Mouse (Mus musculus) gastrocnemius, postnatal 14 days (tissue): ENCODE data around the gene Spock2. TPM values are rescaled to one million over a fixed set of nuclear protein-coding genes. Genes with fewer than 3 reads are reported as not detected.

Source experiments
- DNase-seq: peaks from one replicate; pipeline ENCODE4 v3.0.0; 2021; ENCODE audit warnings: mixed read lengths
- intact Hi-C: fragments of 180-260 bp; cut with DNase I; formaldehyde crosslinking; loops from one replicate; pipeline ENCODE4 v1.15.1; 2025; ENCODE audit warnings: low total_unique reads
- long read RNA-seq, 2 experiments: library from polyadenylated mRNA; stranded (forward); transcript quantifications; one replicate each; pipeline ENCODE4 v2.0.0; 2021
- total RNA-seq, 2 experiments: library from RNA; stranded (reverse); gene quantifications; 2 replicates each; pipeline ENCODE4 v1.2.3; 2021

Spock2 gene
- 10 to 100 TPM in 1 of 2 experiments, 1 to 10 TPM in 1; 6.2 to 10.5 TPM for total RNA-seq
- long read RNA-seq, experiment 1, partial matches to known transcripts = 6 of 6 reads
- long read RNA-seq, experiment 1, other reads (novel, unspliced or antisense) = 0 of 6 reads
- long read RNA-seq, experiment 2, partial matches to known transcripts = 2 of 2 reads
- long read RNA-seq, experiment 2, other reads (novel, unspliced or antisense) = 0 of 2 reads

GRCm38 (mm10) chr10:60106146-60106530 lies at the start of gene Spock2:
TSS of gene Spock2 (plus strand) at chr10:60106219.
- DNase-seq = peak; percentile 38
- intact Hi-C loops = no loop called here

- no peak for DNase-seq
These were observed 43.8 kb upstream of the Spock2 start for GRCm38 (mm10) chr10:60062173-60062572.

GRCm38 (mm10) chr10:60062931-60063330 lies 43.1 kb upstream of the Spock2 start:
- intact Hi-C loops = loop anchor here (5.0 kb wide), 1 partner anchor 41 kb away; no protein-coding TSS in a partner anchor
- no peak for DNase-seq

More at GRCm38 (mm10) chr10:60062173-60062572, 43.8 kb upstream of the Spock2 start:
- intact Hi-C loops = loop anchor here (5.0 kb wide), 1 partner anchor 40 kb away; no protein-coding TSS in a partner anchor

GRCm38 (mm10) chr10:60066524-60066923 lies 39.5 kb upstream of the Spock2 start:
- no peak for DNase-seq
- intact Hi-C loops = loop anchor here (5.0 kb wide), 1 partner anchor 174 kb away; no protein-coding TSS in a partner anchor

- intact Hi-C loops = no loop called here
- no peak for DNase-seq
These were observed 30.9 kb upstream of the Spock2 start for GRCm38 (mm10) chr10:60075159-60075558.

GRCm38 (mm10) chr10:60077226-60077625 lies 28.8 kb upstream of the Spock2 start:
- DNase-seq = no peak
- intact Hi-C loops = no loop called here

- no peak for DNase-seq
These were observed 28.1 kb upstream of the Spock2 start for GRCm38 (mm10) chr10:60077736-60078560.

GRCm38 (mm10) chr10:60078561-60078917 lies 27.5 kb upstream of the Spock2 start:
- peak; percentile 47 for DNase-seq
- intact Hi-C loops = no loop called here

More at GRCm38 (mm10) chr10:60077736-60078560, 28.1 kb upstream of the Spock2 start:
- intact Hi-C loops = no loop called here

GRCm38 (mm10) chr10:60080171-60080570 lies 25.8 kb upstream of the Spock2 start:
- intact Hi-C loops = no loop called here
- no peak for DNase-seq

- intact Hi-C loops = no loop called here
These were observed 25.4 kb upstream of the Spock2 start for GRCm38 (mm10) chr10:60080601-60080981.

GRCm38 (mm10) chr10:60080982-60081825 lies 24.8 kb upstream of the Spock2 start:
- peak; percentile 23 for DNase-seq
- intact Hi-C loops = no loop called here

More at GRCm38 (mm10) chr10:60080601-60080981, 25.4 kb upstream of the Spock2 start:
- no peak for DNase-seq

- intact Hi-C loops = no loop called here
- DNase-seq = peak; percentile 76
These were observed 24.1 kb upstream of the Spock2 start for GRCm38 (mm10) chr10:60081905-60082304.

GRCm38 (mm10) chr10:60084065-60084464 lies 22.0 kb upstream of the Spock2 start:
- DNase-seq = no peak
- intact Hi-C loops = no loop called here

GRCm38 (mm10) chr10:60092311-60092710 lies 13.7 kb upstream of the Spock2 start:
- intact Hi-C loops = no loop called here
- DNase-seq = no peak

GRCm38 (mm10) chr10:60093751-60094150 lies 12.3 kb upstream of the Spock2 start:
- no peak for DNase-seq
- intact Hi-C loops = no loop called here

GRCm38 (mm10) chr10:60095558-60095957 lies 10.5 kb upstream of the Spock2 start:
- intact Hi-C loops = no loop called here
- DNase-seq = no peak

GRCm38 (mm10) chr10:60096302-60096701 lies 9.7 kb upstream of the Spock2 start:
- intact Hi-C loops = no loop called here
- DNase-seq = no peak

- DNase-seq = no peak
- intact Hi-C loops = no loop called here
These were observed 8.9 kb upstream of the Spock2 start for GRCm38 (mm10) chr10:60097146-60097545.

- DNase-seq = no peak
- intact Hi-C loops = no loop called here
These were observed 8.2 kb upstream of the Spock2 start for GRCm38 (mm10) chr10:60097774-60098173.
